Mouse (Mus musculus) left cerebral cortex, postnatal 36 days (tissue): ENCODE measurements around the gene Prl7a1. TPM values are rescaled to one million over a fixed set of nuclear protein-coding genes. Genes with fewer than 3 reads are reported as not detected.

Experiments used
- DNase-seq, 2 experiments: peaks; one replicate each; pipeline ENCODE4 v3.0.0; 2021 to 2022; ENCODE audit warnings: low spot score in 2 of 2, mixed read lengths in 1 of 2
- intact Hi-C: fragments of 180-260 bp; cut with DNase I; formaldehyde crosslinking; loops from one replicate; pipeline ENCODE4 v1.15.1; 2025
- total RNA-seq, 2 experiments: library from RNA; stranded (reverse); gene quantifications; 2 replicates each; pipeline ENCODE4 v1.2.3; 2021

The Prl7a1 gene
- not detected for total RNA-seq

DNA sequence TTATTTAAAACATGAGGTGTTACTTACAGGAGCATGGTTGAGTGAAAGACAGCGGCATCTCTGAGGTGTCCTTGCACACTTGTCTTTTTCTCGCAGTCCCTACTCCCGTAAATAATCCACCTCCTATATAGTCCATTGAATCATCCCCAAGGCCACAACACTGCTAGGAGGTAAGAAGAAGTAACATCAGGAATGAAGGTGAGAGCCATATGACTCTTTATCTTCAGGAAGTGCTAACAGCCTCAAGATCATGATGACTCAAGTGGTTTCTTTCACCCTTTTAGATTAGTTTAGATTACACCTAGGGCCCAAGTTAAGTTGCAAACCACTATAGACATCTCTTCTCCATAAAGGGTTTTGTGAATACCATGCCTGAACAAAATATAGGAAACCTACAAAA, at the start of gene Prl7a1:
TSS of gene Prl7a1 (minus strand) at position 101 of the 400 bp plus-strand sequence.
- no peak for DNase-seq
- intact Hi-C loops: no loop called here

DNA sequence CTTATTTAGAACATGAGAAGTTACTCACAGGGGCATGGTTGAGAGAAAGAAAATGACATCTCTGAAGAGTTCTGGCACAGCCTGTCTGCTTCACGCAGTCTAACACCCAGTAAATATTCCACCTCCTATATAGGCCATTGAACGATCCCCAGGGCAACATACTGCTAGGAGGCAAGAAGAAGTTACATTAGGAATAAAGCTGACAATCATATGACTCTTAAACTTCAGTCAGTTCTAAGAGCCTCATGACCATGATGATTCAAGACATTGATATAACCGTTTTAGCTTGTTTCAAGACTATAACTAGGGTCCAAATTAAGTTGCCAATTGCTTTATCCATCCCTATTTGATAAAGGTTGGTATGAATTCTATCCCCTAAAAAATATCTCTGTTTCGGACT, 25.6 kb upstream of the Prl7a1 start, which contains the start of gene Prl7a2:
TSS of gene Prl7a2 (minus strand) at position 101 of the 400 bp plus-strand sequence.
- no peak for DNase-seq
- intact Hi-C loops: no loop called here

DNA sequence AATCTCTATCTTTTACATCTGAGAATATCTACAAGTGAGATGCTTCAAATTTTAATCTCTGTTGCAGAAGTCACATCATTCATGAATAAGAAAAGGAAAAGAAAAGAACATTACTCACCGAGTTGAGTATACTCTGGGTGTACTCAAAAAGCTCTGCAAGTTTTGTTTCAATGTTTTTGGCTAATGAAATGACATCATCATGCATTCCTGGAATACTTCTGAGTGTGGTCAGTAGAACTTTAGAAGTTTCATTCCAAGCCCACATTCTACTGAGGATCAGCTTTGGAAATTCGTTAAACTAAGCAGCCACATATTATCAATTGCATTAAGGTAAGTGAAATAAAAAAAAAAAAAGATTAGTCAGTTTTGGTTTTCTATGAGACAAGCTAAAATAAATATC, 18.5 kb upstream of the Prl7a1 start:
- intact Hi-C loops: no loop called here

DNA sequence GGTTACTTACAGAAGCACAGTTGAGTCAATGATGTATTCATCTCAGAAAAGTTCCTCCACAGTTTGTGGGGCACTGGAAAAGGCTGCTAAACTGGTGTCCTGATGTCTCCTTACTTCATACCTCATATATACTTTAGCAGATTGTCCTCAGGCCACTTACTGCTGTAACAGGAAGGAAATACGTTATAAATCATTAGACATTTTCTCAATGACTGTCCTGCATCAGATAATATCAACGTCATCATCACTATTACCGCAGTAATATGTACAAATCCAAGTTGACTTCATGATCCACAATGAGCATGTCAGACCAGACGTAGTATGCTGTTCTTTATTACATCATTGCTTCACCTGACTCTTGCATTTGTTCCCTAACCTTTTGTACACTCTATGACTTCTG, 31.8 kb downstream of the Prl7a1 start, which contains the start of gene Prl7b1:
TSS of gene Prl7b1 (minus strand) at position 101 of the 400 bp plus-strand sequence.
- intact Hi-C loops: no loop called here
- no peak for DNase-seq

More for the DNA sequence above, 18.5 kb upstream of the Prl7a1 start:
- DNase-seq: no peak

Other genes starting within 250 kb of the Prl7a1 start
- gene Prl8a6, start 203.8 kb downstream of the Prl7a1 start, total RNA-seq: not detected
- gene Prl8a8, start 129.3 kb downstream of the Prl7a1 start, total RNA-seq: not detected
- gene Prl8a9, start 77.9 kb downstream of the Prl7a1 start, total RNA-seq: not detected
- not detected for gene Prl8a1, start 60.3 kb downstream of the Prl7a1 start, total RNA-seq
- gene Prl7b1, start 31.9 kb downstream of the Prl7a1 start, total RNA-seq: not detected
- gene Prl7a2, start 25.5 kb upstream of the Prl7a1 start, total RNA-seq: not detected
- gene Prl7d1, start 74.2 kb upstream of the Prl7a1 start, total RNA-seq: not detected
- not detected for gene Prl7c1, start 138.3 kb upstream of the Prl7a1 start, total RNA-seq
- gene Prl2a1, start 159.2 kb upstream of the Prl7a1 start, total RNA-seq: not detected
- not detected for gene Prl2c1, start 206.8 kb upstream of the Prl7a1 start, total RNA-seq